Comparison of ENCODE assay signal across 8 mouse cellular contexts in genomic region chr2:32608141-32608777, GRCm38 (mm10). TPM values are rescaled to one million over a fixed set of nuclear protein-coding genes. Genes with fewer than 3 reads are reported as not detected.
DNase-seq lines count a peak whose midpoint lies in the region; ATAC-seq and TF ChIP-seq lines count a peak whose summit lies in the region.

No protein-coding gene starts in this region.

- no peak for TF ChIP-seq CTCF in cerebellum, adult 2 months (IDR thresholded peaks at IDR 0.05; ENCODE audit: borderline replicate concordance, insufficient read depth, low read depth, low read length)
- no peak for TF ChIP-seq CTCF in embryonic fibroblast, embryonic 13.5 days (IDR thresholded peaks at IDR 0.05; ENCODE audit: borderline replicate concordance, insufficient read depth, low read length)

- H3K9me3 ChIP-seq in heart, embryonic 15.5 days (replicated peaks), result no peaks in the 10 kb centered on the region
- H3K9me3 ChIP-seq in megakaryocyte, embryonic 14.5 days, result no peaks in the 10 kb centered on the region

- H3K36me3 ChIP-seq in heart, embryonic 15.5 days, result no peaks in the 10 kb centered on the region
- peaks cover 36% of the 10 kb centered on the region for H3K36me3 ChIP-seq in megakaryocyte, embryonic 14.5 days (replicated peaks; ENCODE audit: low read length)

- 8% methylated on average over 25 of the region's 25 CpGs for WGBS in cerebellum, adult 2 months
- WGBS in heart, embryonic 15.5 days, result 3% methylated on average over 25 of the region's 25 CpGs

- H3K4me2 ChIP-seq in heart, embryonic 15.5 days, result peak overlapping the region; percentile 95

- ATAC-seq in cerebellum, adult (ENCODE audit: insufficient number of reproducible peaks, low FRiP score, low TSS enrichment), result no peak
- ATAC-seq in heart, embryonic 15.5 days (replicated peaks; ENCODE audit: insufficient number of reproducible peaks, insufficient read depth, low FRiP score, low read depth), result peak; percentile 79

- H3K9ac ChIP-seq in heart, embryonic 15.5 days, result peak overlapping the region; percentile 83

- H3K4me3 ChIP-seq in cerebellum, adult 2 months (replicated peaks; ENCODE audit: insufficient read depth, low read depth, low read length), result peak overlapping the region; percentile 60
- peak overlapping the region; percentile 87 for H3K4me3 ChIP-seq in embryonic fibroblast, embryonic 13.5 days (ENCODE audit: insufficient read depth, low read length)
- peak overlapping the region; percentile 79 for H3K4me3 ChIP-seq in heart, embryonic 15.5 days
- peak overlapping the region; percentile 92 for H3K4me3 ChIP-seq in megakaryocyte, embryonic 14.5 days (replicated peaks)

- H3K27me3 ChIP-seq in cerebellum, adult 2 months (ENCODE audit: control insufficient read depth, insufficient read depth, low read length), result no peaks in the 10 kb centered on the region
- H3K27me3 ChIP-seq in heart, embryonic 15.5 days, result no peaks in the 10 kb centered on the region
- no peaks in the 10 kb centered on the region for H3K27me3 ChIP-seq in megakaryocyte, embryonic 14.5 days (replicated peaks)

- DNase-seq in cerebellum, adult 2 months, result peak; percentile 74 to 77
- DNase-seq in adrenal gland, postnatal 10 days, result peak; percentile 90
- peak; percentile 66 for DNase-seq in kidney, postnatal 14 days
- DNase-seq in spleen, adult 12 weeks (ENCODE audit: low spot score), result peak; percentile 58

- no peak for TF ChIP-seq POLR2A in cerebellum, adult 2 months (IDR thresholded peaks at IDR 0.05; ENCODE audit: borderline replicate concordance, insufficient read depth, low read length)
- no peak; the same call in 1 of the 2 replicates for TF ChIP-seq POLR2A in embryonic fibroblast, embryonic 13.5 days (IDR thresholded peaks at IDR 0.05; ENCODE audit: low read depth, low read length)

- H3K4me1 ChIP-seq in cerebellum, adult 2 months (ENCODE audit: control insufficient read depth, insufficient read depth, low read length), result peaks cover 3% of the 10 kb centered on the region; the same call in 1 of the 2 replicates
- 0 out of 2 replicates have a peak, but pooled peaks cover 2% of the 10 kb centered on the region for H3K4me1 ChIP-seq in embryonic fibroblast, embryonic 13.5 days (ENCODE audit: control insufficient read depth, insufficient read depth, low read length)
- H3K4me1 ChIP-seq in heart, embryonic 15.5 days (replicated peaks), result peaks cover 49% of the 10 kb centered on the region
- peaks cover 79% of the 10 kb centered on the region for H3K4me1 ChIP-seq in megakaryocyte, embryonic 14.5 days

- H3K27ac ChIP-seq in cerebellum, adult 2 months (ENCODE audit: insufficient read depth, low read length), result 0 out of 2 replicates have a peak overlapping the region, but pooled peaks have one; percentile 9
- peak overlapping the region; percentile 17; the same call in 1 of the 2 replicates for H3K27ac ChIP-seq in embryonic fibroblast, embryonic 13.5 days (ENCODE audit: insufficient read depth, low read length)
- peak overlapping the region; percentile 94 for H3K27ac ChIP-seq in heart, embryonic 15.5 days

RNA-seq across cellular contexts. Expression of gene St6galnac6, which starts 8.8 kb away (rescaled TPM):
- 89.5 TPM in 2 replicates for polyA plus RNA-seq in cerebellum, adult 2 months (2012; rRNA removed)
- total RNA-seq in adrenal gland, postnatal 10 days (2021), result 10 to 100 TPM; 55.2 to 64.1 TPM
- polyA plus RNA-seq in embryonic fibroblast, embryonic 13.5 days (2011; ENCODE audit: insufficient read length, low read depth, missing spikeins), result 33.3 and 39.3 TPM in 2 replicates
- polyA plus RNA-seq in heart, embryonic 15.5 days (2015; fragmentation: Nextera tagmentation; extraction: Ambion mirVana), result 28.5 and 29.0 TPM in 2 replicates
- polyA plus RNA-seq in megakaryocyte, embryonic 14.5 days (2012; ENCODE audit: insufficient read depth, low replicate concordance), result 36.4 and 40.9 TPM in 2 replicates

RNA-seq across cellular contexts. Expression of gene Ak1, which starts 13.3 kb away (rescaled TPM):
- 127 and 132 TPM in 2 replicates for polyA plus RNA-seq in cerebellum, adult 2 months (2012; rRNA removed)
- total RNA-seq in adrenal gland, postnatal 10 days (2021), result 100 to 1,000 TPM in 1 of 2 experiments, 10 to 100 TPM in 1; 71.5 to 143 TPM
- polyA plus RNA-seq in embryonic fibroblast, embryonic 13.5 days (2011; ENCODE audit: insufficient read length, low read depth, missing spikeins), result 157 and 266 TPM in 2 replicates
- 360 and 390 TPM in 2 replicates for polyA plus RNA-seq in heart, embryonic 15.5 days (2015; fragmentation: Nextera tagmentation; extraction: Ambion mirVana)
- 11.0 and 12.2 TPM in 2 replicates for polyA plus RNA-seq in megakaryocyte, embryonic 14.5 days (2012; ENCODE audit: insufficient read depth, low replicate concordance)

RNA-seq across cellular contexts. Expression of gene St6galnac4, which starts 21.4 kb away (rescaled TPM):
- polyA plus RNA-seq in cerebellum, adult 2 months (2012; rRNA removed), result 91.4 and 101 TPM in 2 replicates
- 10 to 100 TPM; 14.3 to 14.7 TPM for total RNA-seq in adrenal gland, postnatal 10 days (2021)
- 20.4 and 21.5 TPM in 2 replicates for polyA plus RNA-seq in embryonic fibroblast, embryonic 13.5 days (2011; ENCODE audit: insufficient read length, low read depth, missing spikeins)
- 33.5 and 38.7 TPM in 2 replicates for polyA plus RNA-seq in heart, embryonic 15.5 days (2015; fragmentation: Nextera tagmentation; extraction: Ambion mirVana)
- polyA plus RNA-seq in megakaryocyte, embryonic 14.5 days (2012; ENCODE audit: insufficient read depth, low replicate concordance), result 16.3 and 18.9 TPM in 2 replicates

RNA-seq across cellular contexts. Expression of gene 9430097D07Rik, which starts 32.8 kb away (rescaled TPM):
- 0.59 and 0.60 TPM in 2 replicates for polyA plus RNA-seq in cerebellum, adult 2 months (2012; rRNA removed)
- total RNA-seq in adrenal gland, postnatal 10 days (2021), result not detected
- polyA plus RNA-seq in embryonic fibroblast, embryonic 13.5 days (2011; ENCODE audit: insufficient read length, low read depth, missing spikeins), result not detected in 2 replicates
- 0.08 TPM in 1 of 2 replicates, not detected in the other for polyA plus RNA-seq in heart, embryonic 15.5 days (2015; fragmentation: Nextera tagmentation; extraction: Ambion mirVana)
- not detected in 2 replicates for polyA plus RNA-seq in megakaryocyte, embryonic 14.5 days (2012; ENCODE audit: insufficient read depth, low replicate concordance)

RNA-seq across cellular contexts. Expression of gene Pip5kl1, which starts 33.7 kb away (rescaled TPM):
- 25.2 and 28.4 TPM in 2 replicates for polyA plus RNA-seq in cerebellum, adult 2 months (2012; rRNA removed)
- total RNA-seq in adrenal gland, postnatal 10 days (2021), result not detected
- 0.67 TPM in 1 of 2 replicates, not detected in the other for polyA plus RNA-seq in embryonic fibroblast, embryonic 13.5 days (2011; ENCODE audit: insufficient read length, low read depth, missing spikeins)
- 0.23 TPM in 1 of 2 replicates, not detected in the other for polyA plus RNA-seq in heart, embryonic 15.5 days (2015; fragmentation: Nextera tagmentation; extraction: Ambion mirVana)
- not detected in 2 replicates for polyA plus RNA-seq in megakaryocyte, embryonic 14.5 days (2012; ENCODE audit: insufficient read depth, low replicate concordance)

Comparison
In these comparisons a context has a peak if more than half of its experiments do, and no peak if none do; other contexts are left out.
1. H3K27ac ChIP-seq: peak in every context shown above with its lines; median percentile 94 in heart, embryonic 15.5 days; 17 in embryonic fibroblast, embryonic 13.5 days; 9 in cerebellum, adult 2 months.